Mouse (Mus musculus) left cerebral cortex, postnatal 25 days (tissue): ENCODE results near the gene Dvl3. TPM values are rescaled to one million over a fixed set of nuclear protein-coding genes. Genes with fewer than 3 reads are reported as not detected.
"Not testable (repeated sequence)": the region's sequence is repeated elsewhere in the genome, so short reads cannot be mapped to it uniquely, and the experiment has no call there.

Source experiments
- DNase-seq, 2 experiments: peaks; one replicate each; pipeline ENCODE4 v3.0.0; 2022; ENCODE audit warnings: low spot score in 2 of 2, mixed read lengths in 1 of 2
- intact Hi-C: fragments of 180-260 bp; cut with DNase I; formaldehyde crosslinking; loops from one replicate; pipeline ENCODE4 v1.15.1; 2025
- total RNA-seq, 2 experiments: library from RNA; stranded (reverse); gene quantifications; 2 replicates each; pipeline ENCODE4 v1.2.3; 2021

Gene Dvl3
- 10 to 100 TPM; 70.9 to 72.1 TPM for total RNA-seq

- peak; percentile 87 to 88 for DNase-seq
- intact Hi-C loops = loop anchor here (2.0 to 5.0 kb wide), 2 partner anchors 18 to 126 kb away; partner anchors contain the start of gene Eif2b5
These were observed at the start of gene Dvl3 for GRCm38 (mm10) chr16:20516726-20517201. Gene Dvl3 (plus strand): TSS chr16:20516982.

GRCm38 (mm10) chr16:20470981-20471380 lies 45.8 kb upstream of the Dvl3 start:
- DNase-seq = no peak
- intact Hi-C loops = no loop called here

DNA sequence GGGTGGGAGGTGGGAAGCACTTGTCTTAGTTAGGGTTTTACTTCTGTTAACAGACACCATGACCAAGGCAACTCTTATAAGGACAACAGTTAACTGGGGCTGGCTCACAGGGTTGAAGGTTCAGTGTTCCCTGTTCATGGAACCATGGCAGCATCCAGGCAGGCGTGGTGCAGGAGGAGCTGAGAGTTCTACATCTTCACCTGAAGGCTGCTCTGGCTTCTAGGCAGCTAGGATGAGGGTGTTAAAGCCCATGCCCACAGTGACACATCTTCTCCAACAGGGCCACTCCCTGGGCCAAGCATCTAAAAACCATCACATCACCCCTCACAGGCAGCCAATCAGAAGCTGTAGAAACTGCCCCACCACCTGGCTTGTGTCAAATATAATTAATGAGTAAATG lies 45.1 kb upstream of the Dvl3 start:
- no peak for DNase-seq
- intact Hi-C loops = no loop called here

- intact Hi-C loops = no loop called here
- no peak for DNase-seq
These were observed 43.0 kb upstream of the Dvl3 start for GRCm38 (mm10) chr16:20473748-20474147.

DNA sequence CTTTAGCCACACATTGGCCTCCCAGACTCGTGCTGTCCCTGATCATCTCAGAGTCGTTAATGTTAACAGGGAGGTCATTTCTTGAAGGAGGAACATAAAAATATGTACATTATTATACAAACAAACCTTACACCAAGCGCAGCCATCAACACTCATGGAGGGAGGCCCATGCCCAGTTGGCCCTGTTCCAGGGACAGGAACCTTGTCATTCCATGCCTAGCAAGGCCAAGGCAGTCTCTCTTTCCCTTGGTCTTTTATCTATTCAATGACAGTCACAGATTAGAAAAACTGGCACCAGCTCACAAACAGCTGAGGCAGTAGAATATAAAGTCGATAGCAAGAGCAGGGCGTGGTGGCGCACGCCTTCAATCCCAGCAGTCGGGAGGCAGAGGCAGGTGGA lies 42.6 kb upstream of the Dvl3 start:
- intact Hi-C loops = no loop called here
- no peak for DNase-seq

DNA sequence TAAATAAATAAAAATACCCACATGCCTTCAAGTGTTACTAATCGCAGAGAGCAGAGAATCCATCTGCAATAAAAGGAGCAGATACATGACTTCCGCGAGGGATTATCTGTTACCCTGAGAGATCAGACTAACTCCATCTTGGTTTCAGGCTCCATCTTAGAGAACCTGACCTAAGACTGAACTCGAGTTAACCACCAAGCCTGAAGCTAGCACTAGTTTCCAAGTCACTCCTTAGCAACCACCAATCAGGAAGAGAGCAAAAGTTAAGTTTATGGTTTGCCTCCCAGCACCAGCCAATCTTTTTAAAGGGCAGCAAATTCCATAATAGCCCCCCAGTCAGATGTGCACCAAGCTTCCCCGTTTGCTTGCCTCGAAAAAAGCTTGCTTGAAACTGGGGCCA lies 42.0 kb upstream of the Dvl3 start:
- intact Hi-C loops = no loop called here
- no peak for DNase-seq

DNA sequence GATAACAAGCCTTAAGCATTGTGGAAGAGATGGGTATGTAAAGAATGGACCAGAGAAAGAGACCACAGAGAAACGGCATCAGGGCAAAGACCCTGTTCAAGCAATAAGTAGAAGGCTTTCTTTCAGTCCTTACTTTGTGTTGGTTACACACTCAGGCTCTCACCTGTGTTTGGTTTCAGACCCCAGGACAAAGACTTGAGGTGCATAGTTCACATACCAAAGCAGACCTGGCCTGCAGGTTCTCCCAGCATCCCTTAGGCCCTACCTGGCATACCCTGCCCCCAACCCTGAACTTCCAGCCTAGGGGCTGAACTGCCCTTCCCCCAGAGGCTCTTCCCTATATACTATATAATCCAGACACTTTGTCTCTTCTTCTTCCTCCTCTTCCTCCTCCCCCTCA lies 41.4 kb upstream of the Dvl3 start:
- intact Hi-C loops = no loop called here
- DNase-seq = no peak

- intact Hi-C loops = no loop called here
- DNase-seq = no peak
These were observed 39.9 kb upstream of the Dvl3 start for GRCm38 (mm10) chr16:20476857-20477256.

GRCm38 (mm10) chr16:20477270-20477669 lies 39.5 kb upstream of the Dvl3 start:
- intact Hi-C loops = no loop called here
- no peak for DNase-seq

- no peak for DNase-seq
- intact Hi-C loops = no loop called here
These were observed 38.3 kb upstream of the Dvl3 start for GRCm38 (mm10) chr16:20478504-20478903.

DNA sequence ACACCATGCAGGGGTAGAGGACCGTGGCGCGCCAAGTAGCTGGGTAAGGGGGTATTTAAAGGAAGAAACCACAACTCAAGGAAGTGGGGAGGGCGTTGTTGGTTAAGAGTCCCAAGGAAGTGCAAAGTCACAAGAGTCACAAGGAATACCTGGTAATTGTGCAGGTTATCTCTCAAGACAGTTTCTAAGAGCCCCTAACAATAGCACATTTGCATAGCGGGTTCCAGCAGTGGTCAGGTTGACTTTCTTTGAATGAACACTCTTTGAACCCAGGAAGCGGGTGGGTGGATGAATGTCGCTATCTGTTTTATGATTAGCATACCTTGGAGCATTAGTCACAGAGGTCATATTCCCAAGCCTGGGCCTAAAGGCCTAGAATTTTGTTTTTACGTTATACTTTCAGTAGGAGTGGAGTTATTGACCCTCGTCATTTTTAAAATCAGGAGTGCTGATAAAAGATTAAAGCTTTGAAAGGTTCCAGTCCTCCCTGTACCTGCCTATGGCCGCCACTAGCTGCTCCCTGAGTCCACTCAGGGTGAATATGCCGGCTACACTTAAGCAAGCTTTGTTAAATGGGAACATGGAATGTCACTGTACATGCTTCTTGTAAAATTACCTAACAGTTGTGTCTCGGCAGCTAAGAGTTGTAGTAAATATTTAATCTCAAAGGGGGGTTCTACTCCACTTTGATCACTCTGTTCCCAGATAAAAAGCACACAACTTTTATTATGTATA lies 37.6 kb upstream of the Dvl3 start:
- intact Hi-C loops, DNase-seq: not testable (repeated sequence)

DNA sequence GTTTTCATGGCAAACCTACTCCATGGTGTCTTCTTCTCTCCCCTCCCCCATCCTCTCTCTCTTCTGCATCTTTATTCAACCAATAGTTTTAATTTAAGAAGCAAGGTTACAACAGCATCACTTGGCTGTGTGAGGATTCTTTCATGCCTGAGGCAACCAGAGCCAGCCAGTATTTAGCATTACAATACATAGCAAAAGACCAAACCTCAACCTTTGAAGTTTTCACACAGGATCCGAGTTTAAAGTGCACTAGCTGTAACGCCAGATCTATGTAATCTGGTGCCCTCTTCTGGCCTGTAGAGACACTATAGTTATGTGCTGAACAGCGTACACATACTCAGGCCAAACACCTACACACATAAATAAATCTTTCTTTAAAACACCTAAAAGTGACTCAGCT lies 36.7 kb upstream of the Dvl3 start:
- peak; percentile 17 to 50 for DNase-seq
- intact Hi-C loops = loop anchor here (5.0 to 10.0 kb wide), 3 partner anchors 38 to 265 kb away; partner anchors contain the start of gene Parl

DNA sequence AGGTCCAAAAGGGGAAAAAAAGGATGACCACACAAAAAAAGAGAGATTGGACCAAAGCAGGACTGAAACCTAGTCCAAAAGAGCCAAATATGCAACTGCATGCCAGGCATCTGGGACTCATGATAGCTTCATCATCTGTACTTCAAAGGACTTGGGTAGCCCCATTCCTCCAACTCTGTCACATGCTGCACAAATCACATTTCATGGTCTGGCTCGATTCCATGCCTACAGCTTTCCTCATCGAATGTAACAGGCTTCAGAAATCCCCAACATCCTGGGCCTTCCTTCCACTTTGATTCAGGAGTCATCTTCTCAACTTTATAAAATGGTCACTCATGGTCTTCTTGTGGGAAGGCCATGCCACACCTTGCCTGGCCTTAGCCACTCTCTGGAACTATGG lies 35.0 kb upstream of the Dvl3 start:
- intact Hi-C loops = loop anchor here (5.0 to 10.0 kb wide), 3 partner anchors 39 to 267 kb away; partner anchors contain the start of gene Parl
- DNase-seq = no peak

DNA sequence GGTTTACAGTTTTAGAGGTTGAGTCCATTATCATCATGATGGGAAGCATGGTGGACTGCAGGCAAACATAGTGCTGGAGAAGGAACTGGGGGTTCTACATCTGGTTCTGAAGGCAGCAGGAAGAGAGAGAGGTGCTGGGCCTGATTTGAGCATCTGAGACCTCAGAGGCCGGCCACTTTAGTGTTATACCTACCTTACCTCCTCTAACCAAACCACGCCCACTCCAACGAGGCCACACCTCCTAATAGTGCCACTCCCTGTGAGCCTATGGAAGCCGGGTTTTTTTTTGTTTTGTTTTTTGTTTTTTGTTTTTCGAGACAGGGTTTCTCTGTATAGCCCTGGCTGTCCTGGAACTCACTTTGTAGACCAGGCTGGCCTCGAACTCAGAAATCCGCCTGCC lies 33.1 kb upstream of the Dvl3 start:
- not testable (repeated sequence) for DNase-seq
- intact Hi-C loops = loop anchor here (5.0 to 10.0 kb wide), 3 partner anchors 41 to 269 kb away; partner anchors contain the start of gene Parl

- intact Hi-C loops = loop anchor here (10.0 kb wide), 1 partner anchor 270 kb away; no protein-coding TSS in a partner anchor
- DNase-seq = no peak
These were observed 31.7 kb upstream of the Dvl3 start for GRCm38 (mm10) chr16:20485061-20485460.

DNA sequence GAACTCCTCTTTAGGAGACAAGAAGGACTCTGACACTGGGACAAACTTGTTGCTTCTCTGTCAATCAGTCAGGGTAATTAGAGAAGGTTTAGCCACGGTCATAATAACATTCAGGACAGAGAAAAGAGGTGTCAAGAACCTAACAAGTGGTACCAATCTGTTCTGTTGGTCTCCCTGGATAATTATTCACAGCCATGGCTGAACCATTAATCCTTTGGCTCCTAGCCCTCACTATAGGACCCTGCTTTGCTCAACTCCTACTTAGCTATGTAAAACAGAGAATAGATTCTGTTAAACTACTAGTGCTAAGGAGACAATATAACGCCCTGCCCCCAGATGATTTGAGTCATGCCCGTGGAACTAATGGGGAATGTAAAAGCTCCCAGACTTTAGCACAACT lies 30.7 kb upstream of the Dvl3 start:
- no peak for DNase-seq
- intact Hi-C loops = loop anchor here (10.0 kb wide), 1 partner anchor 271 kb away; no protein-coding TSS in a partner anchor

DNA sequence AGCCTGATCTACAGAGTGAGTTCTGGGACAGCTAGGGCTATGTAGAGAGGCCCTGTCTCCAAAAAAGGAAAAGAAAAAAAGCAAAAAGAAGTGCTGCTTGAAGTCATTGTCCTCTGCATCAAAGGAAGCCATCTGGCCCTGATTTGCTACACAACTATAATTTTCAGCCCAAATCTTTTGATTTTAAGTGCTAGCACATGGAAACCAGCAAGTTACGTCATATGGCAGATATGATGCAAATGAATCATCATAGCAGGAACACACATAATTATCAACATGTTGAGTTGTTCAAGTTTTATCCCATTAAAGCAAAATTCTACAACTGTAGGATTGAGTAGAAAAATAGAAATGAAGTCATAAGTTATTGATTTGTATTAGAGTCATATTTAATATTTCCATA lies 28.6 kb upstream of the Dvl3 start:
- DNase-seq = no peak
- intact Hi-C loops = loop anchor here (10.0 kb wide), 1 partner anchor 273 kb away; no protein-coding TSS in a partner anchor

GRCm38 (mm10) chr16:20488751-20489150 lies 28.0 kb upstream of the Dvl3 start:
- not testable (repeated sequence) for DNase-seq
- intact Hi-C loops = loop anchor here (10.0 kb wide), 1 partner anchor 274 kb away; no protein-coding TSS in a partner anchor

DNA sequence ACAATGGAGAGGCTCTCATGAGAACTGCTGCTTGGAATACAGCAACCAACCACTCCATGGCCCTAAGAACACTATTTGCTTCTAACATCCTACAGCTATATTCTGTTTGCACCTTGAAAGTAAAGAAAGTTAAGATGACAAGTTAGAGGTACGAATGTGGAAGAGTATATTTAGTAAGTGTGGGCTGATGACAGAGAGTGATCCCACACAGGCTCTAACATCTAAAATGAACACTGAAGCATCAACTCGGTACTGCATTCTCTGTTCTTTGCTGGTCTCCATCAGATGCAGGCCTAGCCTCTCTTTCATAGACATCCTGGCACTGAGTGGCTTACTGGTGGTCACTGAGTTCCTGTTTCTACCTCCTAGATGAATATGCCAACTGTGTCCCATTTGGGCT lies 27.5 kb upstream of the Dvl3 start:
- intact Hi-C loops = loop anchor here (10.0 kb wide), 1 partner anchor 274 kb away; no protein-coding TSS in a partner anchor
- peak in 1 of 2 experiments; percentile 58 for DNase-seq

GRCm38 (mm10) chr16:20490581-20490980 lies 26.2 kb upstream of the Dvl3 start:
- DNase-seq = no peak
- intact Hi-C loops = no loop called here

- no peak for DNase-seq
- intact Hi-C loops = no loop called here
These were observed 25.5 kb upstream of the Dvl3 start for GRCm38 (mm10) chr16:20491301-20491700.
